Mouse (Mus musculus): ENCODE results near the gene Hist1h3i. TPM values are rescaled to one million over a fixed set of nuclear protein-coding genes. Genes with fewer than 3 reads are reported as not detected.

Gene Hist1h3i
- polyA plus RNA-seq, 1 experiment from 2014 or later = 158 TPM

Small RNA genes lying within 50 kb of the gene (microRNA-seq; reads per million reads assigned to microRNA genes)
- gene Gm19658 = not detected
- gene Gm44346 = not detected
- not detected for gene Gm44454
- not detected for gene Gm44466

Other genes starting within 250 kb of the Hist1h3i start
- 0.04 TPM in 1 of 2 replicates, not detected in the other for gene Olfr1366, start 240.6 kb downstream of the Hist1h3i start, polyA plus RNA-seq (2015; fragmentation: Nextera tagmentation; extraction: Ambion mirVana)
- gene Olfr1535, start 223.5 kb downstream of the Hist1h3i start, polyA plus RNA-seq (2015; fragmentation: Nextera tagmentation; extraction: Ambion mirVana) = not detected in 2 replicates
- gene Olfr1364, start 201.6 kb downstream of the Hist1h3i start, polyA plus RNA-seq (2015; fragmentation: Nextera tagmentation; extraction: Ambion mirVana) = not detected in 2 replicates
- not detected in 2 replicates for gene Olfr1362, start 169.3 kb downstream of the Hist1h3i start, polyA plus RNA-seq (2015; fragmentation: Nextera tagmentation; extraction: Ambion mirVana)
- not detected in 2 replicates for gene Olfr11, start 140.9 kb downstream of the Hist1h3i start, polyA plus RNA-seq (2015; fragmentation: Nextera tagmentation; extraction: Ambion mirVana)
- not detected in 2 replicates for gene Olfr1361, start 120.0 kb downstream of the Hist1h3i start, polyA plus RNA-seq (2015; fragmentation: Nextera tagmentation; extraction: Ambion mirVana)
- gene Olfr1360, start 106.0 kb downstream of the Hist1h3i start, polyA plus RNA-seq (2015; fragmentation: Nextera tagmentation; extraction: Ambion mirVana) = not detected in 2 replicates
- gene Olfr1359, start 85.3 kb downstream of the Hist1h3i start, polyA plus RNA-seq (2015; fragmentation: Nextera tagmentation; extraction: Ambion mirVana) = not detected in 2 replicates
- 3.5 and 6.2 TPM in 2 replicates for gene Hist1h2bl, start 67.2 kb downstream of the Hist1h3i start, polyA plus RNA-seq (2015; fragmentation: Nextera tagmentation; extraction: Ambion mirVana)
- gene Hist1h2ai, start 66.9 kb downstream of the Hist1h3i start, polyA plus RNA-seq (2015; fragmentation: Nextera tagmentation; extraction: Ambion mirVana) = 18.6 and 20.0 TPM in 2 replicates
- 4.4 and 13.9 TPM in 2 replicates for gene Hist1h3h, start 65.7 kb downstream of the Hist1h3i start, polyA plus RNA-seq (2015; fragmentation: Nextera tagmentation; extraction: Ambion mirVana)
- 5.9 and 9.8 TPM in 2 replicates for gene Hist1h2bm, start 61.3 kb downstream of the Hist1h3i start, polyA plus RNA-seq (2015; fragmentation: Nextera tagmentation; extraction: Ambion mirVana)
- 0.99 and 1.0 TPM in 2 replicates for gene Hist1h4j, start 48.3 kb downstream of the Hist1h3i start, polyA plus RNA-seq (2015; fragmentation: Nextera tagmentation; extraction: Ambion mirVana)
- 5.0 and 6.3 TPM in 2 replicates for gene Hist1h4k, start 32.9 kb downstream of the Hist1h3i start, polyA plus RNA-seq (2015; fragmentation: Nextera tagmentation; extraction: Ambion mirVana)
- 40.9 and 50.2 TPM in 2 replicates for gene Hist1h2ak, start 29.5 kb downstream of the Hist1h3i start, polyA plus RNA-seq (2015; fragmentation: Nextera tagmentation; extraction: Ambion mirVana)
- 8.1 and 12.9 TPM in 2 replicates for gene Hist1h2bn, start 29.2 kb downstream of the Hist1h3i start, polyA plus RNA-seq (2015; fragmentation: Nextera tagmentation; extraction: Ambion mirVana)
- gene Hist1h1b, start 2.7 kb downstream of the Hist1h3i start, polyA plus RNA-seq (2015; fragmentation: Nextera tagmentation; extraction: Ambion mirVana) = 22.9 and 30.4 TPM in 2 replicates
- 10.1 and 14.1 TPM in 2 replicates for gene Hist1h2an, start 3.8 kb upstream of the Hist1h3i start, polyA plus RNA-seq (2015; fragmentation: Nextera tagmentation; extraction: Ambion mirVana)
- 3.8 and 7.6 TPM in 2 replicates for gene Hist1h2bp, start 4.1 kb upstream of the Hist1h3i start, polyA plus RNA-seq (2015; fragmentation: Nextera tagmentation; extraction: Ambion mirVana)
- gene Hist1h2bq, start 26.8 kb upstream of the Hist1h3i start, polyA plus RNA-seq (2015; fragmentation: Nextera tagmentation; extraction: Ambion mirVana) = 25.4 and 31.7 TPM in 2 replicates
- gene Hist1h2ao, start 27.1 kb upstream of the Hist1h3i start, polyA plus RNA-seq (2015; fragmentation: Nextera tagmentation; extraction: Ambion mirVana) = 2.1 TPM in 1 of 2 replicates, not detected in the other
- gene Hist1h4m, start 28.4 kb upstream of the Hist1h3i start, polyA plus RNA-seq (2015; fragmentation: Nextera tagmentation; extraction: Ambion mirVana) = not detected in 2 replicates
- 25.5 and 40.3 TPM in 2 replicates for gene Hist1h4n, start 48.8 kb upstream of the Hist1h3i start, polyA plus RNA-seq (2015; fragmentation: Nextera tagmentation; extraction: Ambion mirVana)
- 3,914 and 4,206 TPM in 2 replicates for gene Hist1h2ap, start 50.1 kb upstream of the Hist1h3i start, polyA plus RNA-seq (2015; fragmentation: Nextera tagmentation; extraction: Ambion mirVana)
- 24.7 and 33.6 TPM in 2 replicates for gene Hist1h2br, start 50.4 kb upstream of the Hist1h3i start, polyA plus RNA-seq (2015; fragmentation: Nextera tagmentation; extraction: Ambion mirVana)
- 0.55 and 0.56 TPM in 2 replicates for gene Zfp184, start 161.7 kb upstream of the Hist1h3i start, polyA plus RNA-seq (2015; fragmentation: Nextera tagmentation; extraction: Ambion mirVana)
- gene Pom121l2, start 197.8 kb upstream of the Hist1h3i start, polyA plus RNA-seq (2015; fragmentation: Nextera tagmentation; extraction: Ambion mirVana) = not detected in 2 replicates
- gene Prss16, start 226.4 kb upstream of the Hist1h3i start, polyA plus RNA-seq (2015; fragmentation: Nextera tagmentation; extraction: Ambion mirVana) = 0.54 and 0.72 TPM in 2 replicates

All from liver, embryonic 16.5 days (tissue).